Mouse (Mus musculus) small intestine, adult 2 months (tissue): ENCODE measurements around the gene Atg9b.

ENCODE experiments used
- CTCF ChIP-seq: fragments of 200-500 bp; IDR thresholded peaks from 2 replicates; pipeline ENCODE4 v1.5.1; 2012; ENCODE audit warnings: low read depth, mild to moderate bottlenecking, control low read depth, inconsistent platforms, low read length, moderate library complexity, mixed read lengths; ENCODE audit not compliant: insufficient replicate concordance, insufficient read length; ENCODE audit errors: extremely low read depth
- POLR2A ChIP-seq: fragments of 200-500 bp; IDR thresholded peaks from 2 replicates; pipeline ENCODE4 v1.6.1; 2012; ENCODE audit warnings: low read depth, mild to moderate bottlenecking, control low read depth, inconsistent platforms, low read length, moderate library complexity

GRCm38 (mm10) chr5:24389011-24389657 is 2.8 kb downstream of the Atg9b start:
- no peak for TF ChIP-seq CTCF
- no peak for TF ChIP-seq POLR2A
